Mouse (Mus musculus) bone marrow, adult 2 months (tissue): ENCODE measurements around the gene Gm5134.

Experiments used
- CTCF ChIP-seq: fragments of 200-500 bp; IDR thresholded peaks from 2 replicates; pipeline ENCODE4 v1.5.1; 2011; ENCODE audit warnings: low read length, control low read depth; ENCODE audit not compliant: control insufficient read depth, insufficient read depth
- POLR2A ChIP-seq: fragments of 200-500 bp; IDR thresholded peaks from 2 replicates; pipeline ENCODE4 v1.6.1; 2011; ENCODE audit warnings: low read depth, mild to moderate bottlenecking, control low read depth, low read length, borderline replicate concordance; ENCODE audit not compliant: control insufficient read depth

DNA sequence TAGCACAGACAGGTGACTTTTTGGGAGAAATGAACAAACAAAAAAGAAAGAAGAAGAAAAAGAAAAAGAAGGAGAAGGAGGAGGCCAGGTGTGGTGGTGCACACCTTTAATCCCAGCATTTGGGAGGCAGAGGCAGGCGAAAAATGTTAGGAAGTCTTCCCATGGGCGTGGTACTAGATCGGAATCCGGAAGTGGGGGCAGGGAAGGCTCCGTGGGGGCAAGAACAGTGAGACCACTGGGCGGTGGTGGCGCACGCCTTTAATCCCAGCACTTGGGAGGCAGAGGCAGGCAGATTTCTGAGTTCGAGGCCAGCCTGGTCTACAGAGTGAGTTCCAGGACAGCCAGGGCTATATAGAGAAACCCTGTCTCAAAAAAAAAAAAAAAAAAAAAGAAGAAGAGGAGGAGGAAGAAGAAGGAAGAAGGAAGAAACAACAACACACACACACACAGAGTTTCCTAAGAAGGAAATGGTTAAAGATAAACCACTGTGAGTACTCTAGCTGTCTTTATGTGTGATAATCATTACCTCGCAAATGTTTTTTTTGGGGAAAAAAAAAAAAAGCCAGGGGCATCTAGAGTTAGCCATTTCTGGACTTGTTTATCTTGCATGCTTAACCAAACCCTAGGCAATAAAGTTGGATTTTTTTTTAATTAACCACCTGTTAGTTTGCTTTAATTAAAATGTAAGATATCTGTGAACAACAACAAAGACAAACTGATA is 71.3 kb downstream of the Gm5134 start:
- TF ChIP-seq CTCF (no peak), POLR2A (no peak)
